Mouse (Mus musculus) right cerebral cortex, postnatal 4 days (tissue): ENCODE data around the gene Macf1.
A peak's percentile ranks its signal among the peaks of the same experiment; 100 is the strongest.

Experiments used
- DNase-seq: peaks from one replicate; pipeline ENCODE4 v3.0.0-alpha.2; 2022

Gene Macf1

DNA sequence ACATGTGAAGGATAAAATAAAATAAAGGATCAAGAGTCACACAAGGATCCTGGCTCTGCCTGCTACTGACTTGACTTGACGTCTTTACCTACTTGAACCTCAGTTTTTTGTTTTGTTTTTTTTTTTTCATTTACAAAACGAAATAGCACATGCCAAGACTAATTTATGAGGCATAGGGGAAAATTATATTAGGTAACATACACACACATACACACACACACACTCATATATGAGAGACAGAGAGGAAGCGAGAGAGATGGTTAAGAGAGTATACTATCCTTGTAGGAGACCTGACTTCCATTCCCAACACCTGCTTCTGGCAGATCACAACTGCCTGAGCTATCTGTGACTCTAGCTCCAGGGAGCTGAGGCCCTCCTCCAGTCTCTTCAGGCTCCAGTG lies at the start of gene Macf1:
Gene Macf1 (minus strand): TSS at position 101 of the 400 bp plus-strand sequence.
- no peak for DNase-seq

DNA sequence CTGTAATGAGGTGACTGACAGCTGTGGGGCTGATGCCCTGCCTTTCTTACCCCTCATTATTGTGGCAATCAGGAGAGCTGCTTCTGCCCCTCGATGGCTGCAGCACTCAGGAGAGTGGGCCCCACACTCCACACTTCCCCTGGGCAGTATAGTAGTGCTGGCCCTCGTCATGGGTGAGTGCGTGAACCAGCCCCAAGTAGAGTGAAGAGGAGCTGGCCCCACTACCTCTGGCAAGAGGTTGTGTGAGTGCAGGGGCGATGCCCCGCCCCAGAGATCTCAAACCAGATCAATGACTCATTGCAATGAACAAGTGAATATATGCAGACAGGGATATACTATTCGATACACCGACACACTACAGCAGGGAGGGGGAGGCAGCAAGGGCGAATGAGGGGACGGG lies 49.4 kb upstream of the Macf1 start:
- DNase-seq = no peak

DNA sequence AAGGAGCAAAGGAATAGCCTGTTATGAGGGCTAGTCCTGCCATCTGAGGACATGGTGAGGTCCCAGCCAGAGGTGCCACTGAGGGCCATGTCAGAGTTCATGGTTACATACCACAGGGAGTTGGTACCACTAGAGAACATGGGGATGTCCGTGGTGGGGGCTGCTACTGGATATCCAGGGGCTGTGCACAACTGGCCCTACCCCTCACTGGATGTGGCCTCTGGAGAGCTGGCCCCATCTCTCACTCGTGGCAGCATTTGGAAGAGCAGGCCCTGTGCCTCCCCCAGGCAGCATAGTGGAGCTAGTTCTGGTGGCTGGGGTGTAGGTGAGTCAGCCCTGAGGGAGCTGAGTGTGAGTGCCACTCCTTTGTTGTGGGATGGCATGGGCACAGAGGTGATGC lies 48.8 kb upstream of the Macf1 start:
- DNase-seq = no peak

DNA sequence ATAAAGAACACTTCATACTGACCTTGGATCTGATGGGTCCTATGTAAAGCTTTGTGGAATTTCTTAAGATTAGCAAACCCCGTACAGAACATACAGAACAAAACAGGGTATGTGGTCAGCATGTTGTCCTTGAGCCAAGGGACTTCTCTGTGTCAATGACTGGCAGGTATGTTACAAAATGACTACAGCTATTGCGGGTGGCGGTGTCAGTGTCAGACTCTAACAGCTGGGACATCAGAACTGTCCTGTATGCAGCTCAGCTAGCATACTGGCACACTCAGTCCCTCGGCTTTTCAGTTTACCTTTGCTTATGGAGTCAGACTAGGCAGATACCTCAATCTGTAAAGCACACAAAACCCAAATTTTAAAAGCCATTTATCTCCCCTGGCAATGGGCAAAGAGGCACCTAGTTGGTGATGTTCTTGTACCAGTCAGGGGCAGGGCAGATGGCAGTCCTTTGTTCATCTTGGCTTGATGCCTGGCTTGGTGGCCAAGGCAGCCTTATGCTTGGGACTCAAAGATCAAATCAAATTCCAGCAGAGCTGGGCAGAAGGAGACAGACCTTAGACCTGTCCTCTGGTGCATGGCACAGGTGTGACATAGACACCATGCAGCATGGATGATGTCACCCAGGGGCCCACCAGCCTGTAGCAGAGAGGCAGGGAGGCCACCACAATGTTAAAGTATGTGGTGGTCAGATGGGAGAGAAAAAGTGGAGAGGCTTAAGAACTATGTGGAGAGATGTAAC lies 48.2 kb upstream of the Macf1 start:
- no peak for DNase-seq

DNA sequence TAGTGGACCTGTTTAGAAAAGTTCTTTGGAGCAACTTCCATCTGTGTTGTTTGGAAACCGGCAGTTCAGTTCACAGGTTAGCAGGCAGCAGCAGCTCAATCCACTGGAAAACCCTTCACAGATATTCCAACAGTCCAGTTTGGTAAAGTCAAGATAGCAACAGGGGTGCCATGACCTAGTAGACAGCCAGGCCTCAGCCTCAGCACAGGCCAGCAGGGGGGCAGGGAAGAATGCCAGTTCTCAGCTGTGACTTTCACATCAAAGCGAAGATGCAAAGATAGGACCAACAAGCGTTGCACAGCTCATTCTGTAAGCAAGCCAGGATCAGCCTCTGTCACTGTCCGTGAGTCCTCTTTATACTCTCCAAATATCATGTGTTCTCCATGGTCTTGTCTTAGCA lies 37.6 kb upstream of the Macf1 start:
- DNase-seq = no peak

DNA sequence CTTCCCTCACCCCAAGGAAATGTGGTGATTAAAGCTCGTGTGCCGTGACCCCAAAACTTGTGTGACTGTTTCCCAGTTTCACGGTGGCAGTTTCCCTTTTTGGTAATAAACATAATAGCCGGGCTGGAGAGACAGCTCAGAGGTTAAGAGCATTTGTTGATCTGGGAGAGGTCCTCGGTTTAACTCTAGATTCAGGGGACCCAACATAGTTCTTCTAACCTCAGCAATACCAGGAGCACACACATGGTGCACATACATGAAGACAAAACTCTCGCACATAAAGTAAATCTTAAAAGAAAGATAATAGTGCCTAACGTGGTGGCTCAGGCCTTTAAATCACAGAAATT lies 34.2 kb upstream of the Macf1 start:
- DNase-seq = no peak

- peak; percentile 97 for DNase-seq
These were observed 33.6 kb upstream of the Macf1 start, which contains the start of gene Ndufs5 for GRCm38 (mm10) chr4:123717574-123718433. Gene Ndufs5, minus strand, starts transcription at chr4:123718202.

DNA sequence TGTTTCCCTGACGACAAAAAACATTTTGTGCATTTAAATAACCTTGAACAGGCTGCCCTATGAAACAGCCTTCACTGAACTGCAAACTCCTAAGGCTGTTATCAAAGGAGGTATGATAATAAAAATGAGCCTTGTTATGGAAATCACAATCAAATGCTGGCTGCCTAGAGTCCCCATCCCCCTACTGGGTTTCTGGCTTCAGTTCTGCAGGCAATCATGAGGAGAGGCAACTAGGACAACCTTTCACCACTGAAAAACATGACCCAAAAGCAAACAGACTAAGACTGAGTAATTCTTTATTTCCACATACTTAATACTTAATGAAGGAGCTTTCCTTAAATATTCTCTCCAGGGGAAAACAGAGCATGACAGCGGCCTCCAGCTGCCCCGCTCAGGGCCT lies 28.3 kb upstream of the Macf1 start:
- DNase-seq = no peak

- no peak for DNase-seq
These were observed 23.2 kb upstream of the Macf1 start for GRCm38 (mm10) chr4:123707340-123707739.

GRCm38 (mm10) chr4:123705340-123705739 lies 21.2 kb upstream of the Macf1 start:
- DNase-seq = no peak

DNA sequence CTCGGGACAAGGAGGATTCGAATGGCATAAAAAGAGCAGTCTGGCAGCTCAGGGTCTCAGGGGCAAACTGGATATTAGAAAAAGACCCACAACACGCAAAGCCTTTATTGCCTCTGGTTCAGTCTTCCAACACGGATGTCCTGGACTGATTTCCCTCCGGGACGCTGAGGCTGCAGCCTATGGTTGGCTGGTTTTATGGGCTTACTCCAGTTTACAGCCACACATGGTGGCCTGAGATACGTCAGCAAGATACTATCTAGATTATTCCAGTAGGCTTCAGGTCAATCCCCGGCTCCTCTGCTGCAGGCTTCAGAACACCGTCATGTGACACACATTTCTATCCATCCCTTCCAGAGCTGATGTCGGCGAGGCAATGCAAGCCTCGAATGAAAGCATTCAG lies 9.2 kb upstream of the Macf1 start:
- DNase-seq = no peak

DNA sequence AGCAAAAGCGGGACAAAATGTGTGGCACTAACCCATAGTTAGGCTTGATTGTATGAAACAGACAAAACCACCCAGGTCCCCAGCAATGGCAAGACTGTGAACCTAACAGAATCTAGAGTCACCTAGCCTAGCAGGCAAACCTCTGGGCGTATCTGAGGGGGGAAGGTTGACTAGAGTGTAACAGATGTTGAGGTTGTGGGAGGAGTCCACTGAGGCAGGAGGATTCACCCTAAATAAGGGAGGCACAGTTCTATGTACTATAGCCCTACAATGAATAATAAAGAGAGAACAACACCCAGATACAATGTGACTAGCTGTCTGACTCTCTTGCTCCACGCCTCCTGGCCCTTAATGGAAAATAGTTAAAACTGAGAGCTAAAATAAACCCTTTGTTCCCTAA lies 7.9 kb upstream of the Macf1 start:
- DNase-seq = no peak

GRCm38 (mm10) chr4:123690311-123690710 lies 6.2 kb upstream of the Macf1 start:
- DNase-seq = no peak

DNA sequence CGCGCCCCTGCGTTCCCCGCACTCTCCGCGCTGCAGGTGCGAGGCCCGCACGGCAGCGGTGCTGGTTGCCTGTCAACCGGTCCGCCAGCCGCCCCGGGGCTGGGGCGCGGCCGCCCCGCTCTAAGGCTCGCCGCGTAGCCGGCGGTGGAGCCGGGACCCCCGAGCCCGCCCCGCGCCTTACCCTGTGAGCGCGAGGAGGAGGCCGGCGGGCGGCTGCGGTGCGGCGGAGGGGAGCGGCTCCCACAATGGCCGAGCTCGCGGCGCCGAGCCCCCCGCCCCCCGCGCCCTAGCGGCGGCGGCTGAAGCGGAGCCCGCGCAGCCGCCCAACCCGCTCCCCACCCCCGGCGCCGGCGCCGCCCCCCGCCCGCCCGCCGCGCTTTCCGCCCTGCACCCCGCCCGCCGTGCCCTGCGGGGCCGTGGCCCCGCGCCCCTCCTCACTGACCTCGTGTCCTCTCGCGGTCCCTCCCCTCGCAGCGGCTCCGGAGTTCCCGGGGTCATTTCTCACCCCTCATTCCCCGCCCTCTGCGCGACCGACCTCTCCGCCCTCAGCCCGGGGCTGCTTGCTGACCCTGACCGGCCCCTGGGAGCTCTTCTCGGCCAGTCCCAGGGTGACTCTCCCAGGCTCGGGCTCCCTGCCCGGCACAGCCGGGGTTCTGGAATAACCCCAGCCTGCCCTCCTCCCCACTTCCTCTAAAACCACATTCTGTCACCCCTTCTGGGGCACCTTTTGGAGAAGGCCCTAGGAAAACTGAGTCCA lies 3.0 kb upstream of the Macf1 start:
- DNase-seq = peak; percentile 72

DNA sequence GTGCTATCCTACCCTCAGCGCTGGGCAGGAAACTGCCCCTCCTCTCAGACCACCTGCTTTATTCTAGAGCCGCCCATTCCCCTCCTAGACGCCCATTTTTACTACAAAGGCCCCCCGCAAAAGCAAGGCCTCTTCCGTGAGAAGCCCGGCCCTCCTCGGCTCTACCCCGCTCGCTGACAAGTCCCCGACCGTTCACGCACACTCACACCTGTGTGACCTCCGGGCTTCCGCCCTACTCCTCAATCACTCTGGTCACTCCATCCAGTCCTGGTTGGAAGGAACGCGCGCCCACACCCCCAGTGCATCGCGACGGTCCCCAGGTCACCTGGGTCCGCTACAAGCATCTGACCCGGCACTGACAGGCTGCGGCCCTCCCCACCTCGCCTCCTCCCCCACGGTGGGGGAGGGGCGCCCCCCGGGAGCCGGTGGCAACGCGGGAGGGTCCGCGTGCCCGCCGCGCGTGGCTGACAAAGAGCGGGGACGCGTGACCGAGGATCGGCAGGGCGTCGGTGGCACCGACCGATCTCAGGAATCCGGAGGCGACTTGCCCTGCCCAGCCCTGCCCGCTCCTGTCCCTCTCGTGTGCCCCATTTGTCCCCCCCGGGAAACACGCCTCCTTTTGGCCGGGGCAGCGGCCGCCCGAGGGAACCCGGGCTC lies 2.3 kb upstream of the Macf1 start:
- peak; percentile 52 for DNase-seq

GRCm38 (mm10) chr4:123685506-123686242 lies 1.5 kb upstream of the Macf1 start:
- DNase-seq = peak; percentile 40

DNA sequence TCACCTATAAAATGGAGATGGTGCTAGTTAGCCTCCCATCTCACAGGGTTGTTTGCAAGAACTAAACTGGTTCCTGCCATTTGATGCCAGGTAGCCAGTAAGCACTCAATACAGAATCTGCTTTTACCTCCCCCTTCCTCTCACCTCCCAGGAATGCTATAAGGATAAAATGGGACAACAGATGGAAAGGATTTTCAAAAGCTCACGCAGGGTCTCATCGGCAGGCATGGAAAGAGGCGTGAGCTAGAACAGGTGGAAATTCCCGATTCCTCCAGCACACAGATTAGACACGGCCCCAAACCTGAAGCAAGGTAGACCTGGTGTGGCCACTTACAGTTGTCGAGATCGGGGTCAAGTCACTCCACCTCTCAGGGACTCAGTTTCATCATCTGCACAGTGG lies 886 bp upstream of the Macf1 start:
- DNase-seq = no peak

DNA sequence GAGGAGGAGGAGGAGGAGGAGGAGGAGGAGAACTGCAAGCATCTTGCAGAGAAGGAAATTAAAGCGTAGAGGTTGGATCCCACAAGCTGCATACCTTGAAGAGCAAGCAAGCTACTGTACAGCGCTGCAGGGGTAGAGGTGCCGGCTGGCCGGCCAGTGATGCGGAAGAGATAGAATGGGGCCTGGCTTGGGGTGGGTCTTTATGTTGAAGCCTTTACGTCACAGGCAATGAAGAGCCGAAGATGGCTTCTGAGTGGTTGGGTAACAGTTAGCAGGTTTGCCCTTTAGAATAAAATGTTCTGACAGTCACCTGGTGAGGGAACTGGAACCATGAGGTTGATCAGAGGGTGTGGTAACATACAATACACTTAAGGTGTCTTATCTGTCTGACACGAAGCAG lies 1.9 kb downstream of the Macf1 start:
- no peak for DNase-seq

- DNase-seq = no peak
These were observed 3.2 kb downstream of the Macf1 start for GRCm38 (mm10) chr4:123680962-123681361.

DNA sequence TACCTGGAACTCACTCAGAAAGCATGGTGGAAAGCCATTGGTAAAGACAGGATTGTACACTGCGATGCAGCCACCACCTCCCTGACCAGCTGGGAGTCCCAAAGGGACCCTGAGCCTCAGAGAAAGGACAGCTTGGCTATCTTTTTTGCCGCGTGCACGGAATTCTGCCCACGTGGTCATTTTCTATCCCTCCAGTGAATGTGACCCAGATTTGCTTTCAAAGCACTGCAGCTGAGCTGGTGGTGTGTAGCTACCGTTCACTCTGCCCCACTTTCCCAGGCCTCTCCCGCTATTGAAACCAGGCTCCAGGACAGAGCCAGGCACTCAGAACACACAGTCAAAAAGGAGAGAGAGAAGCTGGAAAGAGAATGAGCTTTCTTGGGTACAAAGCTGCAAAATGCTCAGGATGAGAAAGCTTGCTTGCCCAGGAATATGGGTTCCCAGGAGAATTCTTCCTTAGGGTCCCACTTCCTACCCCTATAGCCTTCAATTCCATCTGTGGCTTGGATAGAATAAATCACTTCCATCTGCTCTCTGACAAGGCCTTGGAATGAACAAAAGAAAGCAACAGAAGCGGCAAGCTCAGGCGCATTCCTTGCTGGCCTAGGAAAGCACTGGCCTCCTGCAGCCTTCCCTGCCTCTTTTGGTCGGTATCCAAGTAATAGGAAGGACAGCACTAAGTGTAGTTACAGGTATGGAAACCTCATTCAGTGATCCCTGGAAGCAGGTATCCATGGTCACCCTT lies 6.9 kb downstream of the Macf1 start:
- peak; percentile 43 for DNase-seq

- no peak for DNase-seq
These were observed 13.6 kb downstream of the Macf1 start for GRCm38 (mm10) chr4:123670598-123670997.

DNA sequence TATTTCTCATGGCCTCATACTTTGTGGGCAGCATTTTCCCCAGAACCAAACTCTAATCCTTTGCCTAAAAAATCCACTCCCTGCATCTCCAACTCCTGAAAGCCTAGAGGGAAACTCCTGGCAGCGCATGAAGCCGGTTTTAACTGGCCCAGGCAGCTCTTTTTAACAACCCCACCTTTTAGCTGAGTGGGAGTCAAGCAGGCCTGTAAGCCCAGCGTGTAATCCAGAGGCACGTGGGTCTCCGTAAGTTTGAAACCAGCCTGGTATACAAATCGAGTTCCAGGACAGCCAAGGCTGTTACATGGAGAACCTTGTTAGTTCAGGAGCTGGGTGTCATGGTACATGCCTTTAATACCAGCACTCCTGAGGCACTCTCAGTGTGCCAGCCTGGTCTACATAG lies 14.5 kb downstream of the Macf1 start:
- DNase-seq = no peak
